Mouse (Mus musculus) embryonic fibroblast, embryonic 13.5 days (primary cell): ENCODE measurements around the gene Mymk.

Source experiments
- CTCF ChIP-seq: IDR thresholded peaks from 2 replicates; pipeline ENCODE4 v1.5.1; 2011; ENCODE audit warnings: mild to moderate bottlenecking, control low read depth, low read length, moderate library complexity, borderline replicate concordance; ENCODE audit not compliant: insufficient read depth
- POLR2A ChIP-seq: IDR thresholded peaks from 2 replicates; pipeline ENCODE4 v1.6.1; 2011; ENCODE audit warnings: low read depth, mild to moderate bottlenecking, control low read depth, low read length, moderate library complexity

DNA sequence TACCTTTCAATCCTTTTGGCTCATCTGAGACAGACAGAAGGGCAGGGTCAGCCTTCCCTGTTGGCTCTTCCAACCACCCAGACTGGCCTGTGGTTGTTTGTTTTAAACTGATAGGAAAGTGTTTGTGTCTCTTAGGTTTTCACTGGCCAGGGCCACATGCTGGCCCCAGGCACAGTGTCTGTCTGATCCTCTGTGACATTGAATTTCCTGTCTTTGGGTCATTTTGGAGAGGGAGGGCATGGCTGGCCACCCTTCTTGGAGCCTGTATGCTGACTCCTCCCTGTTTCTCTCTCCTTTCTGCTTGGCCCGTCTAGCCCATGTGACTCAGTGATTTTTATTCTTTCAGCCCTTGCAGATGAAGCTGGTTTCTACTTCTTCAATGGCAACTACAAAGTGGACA is 17.3 kb upstream of the Mymk start:
- TF ChIP-seq CTCF = no peak
- no peak for TF ChIP-seq POLR2A
